Mouse (Mus musculus): Measurements from ENCODE around the gene Litaf. TPM values are rescaled to one million over a fixed set of nuclear protein-coding genes. Genes with fewer than 3 reads are reported as not detected.

Gene Litaf
- total and polyA plus RNA-seq, 3 experiments: 97.5 to 178 (median 154) TPM

DNA sequence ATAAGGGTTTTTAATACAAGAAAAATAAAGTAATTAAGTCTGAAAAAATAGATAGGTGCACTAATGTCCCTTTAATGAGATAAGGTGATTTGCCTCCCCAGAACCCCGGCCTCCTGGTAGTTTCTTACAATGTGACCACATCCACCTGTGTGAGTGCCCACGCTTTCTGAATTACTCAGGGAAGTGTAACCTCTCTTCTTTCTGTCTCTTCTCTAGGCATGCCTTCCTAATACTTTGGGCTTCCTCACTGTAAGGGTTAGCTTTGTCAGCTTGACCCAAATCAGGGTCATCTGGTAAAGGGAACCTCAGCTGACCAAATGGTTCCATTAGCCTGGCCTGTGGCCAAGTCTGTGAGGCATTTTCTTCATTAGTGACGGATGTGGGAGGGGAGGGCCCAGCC, 51.5 kb downstream of the Litaf start:
- Histone ChIP-seq H3K27ac (ENCODE audit: insufficient read depth, low read depth) (peak overlapping the region; percentile 82), H3K4me2 (ENCODE audit: insufficient read depth, low read depth, poor library complexity, severe bottlenecking) (no peak overlapping the region), H3K4me3 (replicated peaks in 1 of 3; ENCODE audit: low read depth in 2 of 3, low read length in 2 of 3, poor library complexity in 1 of 3) (no peak overlapping the region), H3K9me3 (replicated peaks; ENCODE audit: low read length) (no peaks in the 10 kb centered on the region), H3K27me3 (replicated peaks) (no peaks in the 10 kb centered on the region), H3K4me1 (ENCODE audit: control insufficient read depth in 1 of 2, insufficient read depth in 2 of 2) (peaks cover 45 to 87% of the 10 kb centered on the region in 2 experiments), H3K9ac (ENCODE audit: insufficient read depth, low read depth) (no peak overlapping the region; the same call in 1 of the 2 replicates), H3K79me2 (replicated peaks; ENCODE audit: control insufficient read depth, extremely low read depth, insufficient read depth, poor library complexity, severe bottlenecking) (no peaks in the 10 kb centered on the region), H3K36me3 (replicated peaks in 1 of 2; ENCODE audit: control insufficient read depth in 1 of 2, insufficient read depth in 1 of 2, low read length in 1 of 2) (no peaks in the 10 kb centered on the region)
- dilution Hi-C loops (cut with MboI; ENCODE audit: extremely low pct_ligation_motif_present, extremely low pct_unique_long_range_greater_than_20kb, low sequenced_read_pairs): no loop called here
- in situ Hi-C loops (cut with MboI; ENCODE audit: low pct_ligation_motif_present, low pct_unique_long_range_greater_than_20kb, low sequenced_read_pairs): no loop called here
- peak; percentile 63 for DNase-seq (ENCODE audit: extremely low read depth)
- TF ChIP-seq MAZ (IDR thresholded peaks at IDR 0.05; ENCODE audit: low read depth, low read length): no peak
- TF ChIP-seq ELF1 (IDR thresholded peaks at IDR 0.05; ENCODE audit: low read depth, low read length): no peak
- no peak for TF ChIP-seq HCFC1 (IDR thresholded peaks at IDR 0.05; ENCODE audit: low read depth, low read length)
- TF ChIP-seq CHD2 (IDR thresholded peaks at IDR 0.05; ENCODE audit: low read length): peak; percentile 46
- TF ChIP-seq BHLHE40 (IDR thresholded peaks at IDR 0.05; ENCODE audit: low read depth, low read length): peak; percentile 74
- peak; percentile 32 for TF ChIP-seq SIN3A (IDR thresholded peaks at IDR 0.05; ENCODE audit: low read length)
- 0 out of 2 replicates have a peak, but pooled peaks have one; percentile 5 for TF ChIP-seq MAFK (IDR thresholded peaks at IDR 0.05; ENCODE audit: insufficient replicate concordance, low read length)
- no peak for TF ChIP-seq RCOR1 (conservative IDR thresholded peaks at IDR 0.05; ENCODE audit: low read depth, low read length)
- TF ChIP-seq USF2 (conservative IDR thresholded peaks at IDR 0.05; ENCODE audit: low read depth, low read length): no peak
- no peak for TF ChIP-seq MEF2A (IDR thresholded peaks at IDR 0.05; ENCODE audit: borderline replicate concordance, low read depth, low read length)
- no peak for TF ChIP-seq KAT2A (IDR thresholded peaks at IDR 0.05; ENCODE audit: insufficient replicate concordance, low read length)
- no peak for TF ChIP-seq E2F4 (IDR thresholded peaks at IDR 0.05; ENCODE audit: insufficient replicate concordance, low read depth, low read length)
- no peak for TF ChIP-seq TBP (conservative IDR thresholded peaks at IDR 0.05; ENCODE audit: low read depth, low read length)
- TF ChIP-seq GABPA (IDR thresholded peaks at IDR 0.05; ENCODE audit: insufficient replicate concordance, low read depth, low read length): no peak
- no peak for TF ChIP-seq SMC3 (IDR thresholded peaks at IDR 0.05; ENCODE audit: low read depth, low read length)
- no peak for TF ChIP-seq POLR2AphosphoS2 (IDR thresholded peaks at IDR 0.05; ENCODE audit: low read depth, low read length)
- TF ChIP-seq POLR2A (IDR thresholded peaks at IDR 0.05; ENCODE audit: low read depth, low read length): no peak
- no peak for TF ChIP-seq ZMIZ1 (IDR thresholded peaks at IDR 0.05; ENCODE audit: low read depth, low read length)
- TF ChIP-seq NELFE (IDR thresholded peaks at IDR 0.05; ENCODE audit: low read depth, low read length): no peak
- peak; percentile 73 for TF ChIP-seq TCF12 (IDR thresholded peaks at IDR 0.05; ENCODE audit: low read depth, low read length)
- no peak for TF ChIP-seq USF1 (IDR thresholded peaks at IDR 0.05; ENCODE audit: low read depth, low read length)
- TF ChIP-seq ZNF384 (IDR thresholded peaks at IDR 0.05; ENCODE audit: low read depth, low read length): no peak
- peak; percentile 85 for TF ChIP-seq ETS1 (conservative IDR thresholded peaks at IDR 0.05; ENCODE audit: low read depth, low read length)
- peak; percentile 82 for TF ChIP-seq EP300 (IDR thresholded peaks at IDR 0.05; ENCODE audit: low read length)
- TF ChIP-seq MXI1 (IDR thresholded peaks at IDR 0.05; ENCODE audit: low read depth, low read length): no peak
- TF ChIP-seq PAX5 (IDR thresholded peaks at IDR 0.05; ENCODE audit: low read length): no peak
- no peak for TF ChIP-seq CHD1 (IDR thresholded peaks at IDR 0.05; ENCODE audit: low read depth, low read length)
- TF ChIP-seq CTCF (conservative IDR thresholded peaks at IDR 0.05 in 1 of 2, IDR thresholded peaks at IDR 0.05 in 1 of 2; ENCODE audit: low read depth in 2 of 2, low read length in 2 of 2): no peak
- no peak for TF ChIP-seq RAD21 (IDR thresholded peaks at IDR 0.05; ENCODE audit: low read depth, low read length)
- peak; percentile 85 for TF ChIP-seq IRF4 (IDR thresholded peaks at IDR 0.05; ENCODE audit: low read depth, low read length)
- no peak for TF ChIP-seq MAX (IDR thresholded peaks at IDR 0.05; ENCODE audit: low read length)
- no peak for TF ChIP-seq MYC (IDR thresholded peaks at IDR 0.05; ENCODE audit: low read depth, low read length)
- no peak for TF ChIP-seq ZKSCAN1 (IDR thresholded peaks at IDR 0.05; ENCODE audit: borderline replicate concordance, low read depth, low read length)
- TF ChIP-seq UBTF (IDR thresholded peaks at IDR 0.05; ENCODE audit: low read depth, low read length): no peak
- TF ChIP-seq JUN (IDR thresholded peaks at IDR 0.05; ENCODE audit: insufficient read depth, low read depth, low read length): peak; percentile 39; the same call in 1 of the 2 replicates
- no peak for TF ChIP-seq NRF1 (IDR thresholded peaks at IDR 0.05; ENCODE audit: low read depth, low read length)
- peak; percentile 59; the same call in 1 of the 2 replicates for TF ChIP-seq JUND (conservative IDR thresholded peaks at IDR 0.05; ENCODE audit: low read depth, low read length)
- no peak for TF ChIP-seq ZC3H11A (IDR thresholded peaks at IDR 0.05; ENCODE audit: low read depth, low read length)
